Mouse (Mus musculus) ES-E14 (cell line): ENCODE results near the gene Dctn5. TPM values are rescaled to one million over a fixed set of nuclear protein-coding genes. Genes with fewer than 3 reads are reported as not detected.

Experiments used
- DNase-seq: peaks from one replicate; pipeline ENCODE4 v3.0.0-alpha.2; 2013; ENCODE audit warnings: low read depth, low spot score
- H3K27ac ChIP-seq: 2 replicates; pipeline ENCODE4 v1.5.1; 2012; ENCODE audit warnings: low read depth, mild to moderate bottlenecking, low read length, moderate library complexity, mixed read lengths; ENCODE audit not compliant: poor library complexity, insufficient read depth, severe bottlenecking
- H3K36me3 ChIP-seq: 2 replicates; pipeline ENCODE4 v1.6.1; 2012; ENCODE audit warnings: mild to moderate bottlenecking, low read length, moderate library complexity, mixed read lengths; ENCODE audit not compliant: control insufficient read depth, poor library complexity, insufficient read depth, severe bottlenecking
- H3K4me1 ChIP-seq, 2 experiments: fragments of 150-350 bp in 1 of 2; sonication (generic) in 1 of 2; 2 replicates each; pipeline ENCODE4 v1.6.1; 2012; ENCODE audit warnings: low read length in 2 of 2, mild to moderate bottlenecking in 1 of 2, mixed read lengths in 1 of 2; ENCODE audit not compliant: control insufficient read depth in 2 of 2, insufficient read depth in 2 of 2, poor library complexity in 1 of 2
- H3K4me3 ChIP-seq, 2 experiments: fragments of 150-350 bp in 1 of 2; sonication (generic) in 1 of 2; 2 replicates each; pipeline ENCODE4 v1.5.1; 2012; ENCODE audit warnings: low read length in 2 of 2, low read depth in 1 of 2, mild to moderate bottlenecking in 1 of 2, mixed read lengths in 1 of 2; ENCODE audit not compliant: insufficient read depth in 1 of 2, poor library complexity in 1 of 2, severe bottlenecking in 1 of 2
- H3K9ac ChIP-seq: 2 replicates; pipeline ENCODE4 v1.6.1; 2012; ENCODE audit warnings: low read depth, mild to moderate bottlenecking, low read length, mixed read lengths; ENCODE audit not compliant: poor library complexity, insufficient read depth, severe bottlenecking
- H3K9me3 ChIP-seq: fragments of 150-350 bp; sonication (generic); 2 replicates; pipeline ENCODE4 v1.6.1; 2012; ENCODE audit warnings: low read depth, mild to moderate bottlenecking, low read length; ENCODE audit not compliant: control insufficient read depth, insufficient read depth
- CHD2 ChIP-seq: IDR thresholded peaks from 2 replicates; pipeline ENCODE4 v1.6.1; 2014; ENCODE audit warnings: mild to moderate bottlenecking, low read depth, low read length, inconsistent platforms
- HCFC1 ChIP-seq: IDR thresholded peaks from 2 replicates; pipeline ENCODE4 v1.6.1; 2012; ENCODE audit warnings: low read length, inconsistent platforms, borderline replicate concordance; ENCODE audit not compliant: insufficient read depth
- MAFK ChIP-seq: IDR thresholded peaks from 2 replicates; pipeline ENCODE4 v1.6.1; 2014; ENCODE audit warnings: mild to moderate bottlenecking, low read depth, low read length, inconsistent platforms; ENCODE audit not compliant: insufficient read depth
- ZC3H11A ChIP-seq: IDR thresholded peaks from 2 replicates; pipeline ENCODE4 v1.6.1; 2012; ENCODE audit warnings: low read depth, mild to moderate bottlenecking, inconsistent platforms, low read length, borderline replicate concordance
- ZNF384 ChIP-seq: IDR thresholded peaks from 2 replicates; pipeline ENCODE4 v1.6.1; 2012; ENCODE audit warnings: low read depth, low read length, inconsistent platforms
- in situ Hi-C, 2 experiments: fragments of 600-800 bp; cut with MboI; formaldehyde crosslinking; loops; one replicate each; pipeline ENCODE4 v1.15.1; 2025; ENCODE audit warnings: low sequenced_read_pairs in 2 of 2, inconsistent platforms in 1 of 2; ENCODE audit not compliant: unreplicated experiment in 2 of 2
- total RNA-seq: library from RNA; depleted of rRNA; stranded (reverse); fragments of 300-350 nt; gene quantifications from 2 replicates; pipeline ENCODE4 v1.2.3, GENCODE M21; 2012

The Dctn5 gene
- total RNA-seq, 1 experiment = 46.0 TPM

DNA sequence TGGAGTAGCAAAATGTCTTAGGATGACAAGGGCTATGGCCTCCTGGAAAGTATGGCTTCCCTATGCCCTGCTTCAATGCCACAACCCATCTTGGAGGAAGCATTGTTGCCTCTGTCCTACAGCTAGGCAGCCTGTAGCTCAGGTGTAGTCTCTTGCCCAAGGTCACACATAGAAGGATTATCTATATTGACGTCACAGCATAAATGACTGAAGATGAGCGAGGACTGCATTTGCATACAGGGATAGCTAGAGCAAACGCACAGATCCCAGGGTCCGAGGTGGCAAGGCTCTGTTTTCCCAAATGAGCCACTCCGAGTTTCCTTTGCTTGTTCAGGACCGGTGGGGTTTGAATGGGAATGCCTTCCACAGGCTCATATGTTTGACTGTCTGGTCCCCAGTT, 37.9 kb downstream of the Dctn5 start:
- no peak for DNase-seq
- Histone ChIP-seq H3K27ac (no peak overlapping the region), H3K36me3 (peaks cover 48% of the 10 kb centered on the region), H3K9ac (no peak overlapping the region), H3K9me3 (no peaks in the 10 kb centered on the region), H3K4me1 (peaks cover 0 to 6% of the 10 kb centered on the region in 2 experiments; a peak in 1 of 4 replicates), H3K4me3 (no peak overlapping the region)
- in situ Hi-C loops = no loop called here
- TF ChIP-seq ZNF384 = no peak
- TF ChIP-seq ZC3H11A = no peak
- no peak for TF ChIP-seq HCFC1
- TF ChIP-seq CHD2 = no peak
- TF ChIP-seq MAFK = no peak

DNA sequence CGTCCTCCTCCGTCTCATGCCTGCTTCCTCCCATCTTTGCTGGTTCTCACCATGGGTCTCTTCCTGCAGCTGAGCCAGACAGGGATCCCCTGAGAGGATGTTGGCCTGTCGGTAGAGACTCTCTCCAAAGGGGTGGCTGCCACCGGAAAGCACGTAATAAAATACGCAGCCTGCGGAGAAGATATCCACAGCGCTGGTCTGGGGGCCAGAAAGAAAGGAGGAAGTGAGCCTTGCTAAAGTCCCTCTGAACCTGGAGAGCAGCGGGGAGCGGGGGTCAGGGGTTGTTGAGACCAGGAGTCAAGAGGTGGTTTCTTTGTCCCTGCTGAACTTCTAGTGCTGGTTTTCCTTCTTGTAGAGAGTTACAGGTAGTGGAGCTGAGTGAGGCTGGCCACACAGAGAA, 38.8 kb downstream of the Dctn5 start:
- H3K9me3 ChIP-seq = no peaks in the 10 kb centered on the region
- in situ Hi-C loops = no loop called here
- peaks cover 39% of the 10 kb centered on the region for H3K36me3 ChIP-seq
- no peak for DNase-seq
- H3K4me1 ChIP-seq = peaks cover 0 to 6% of the 10 kb centered on the region in 2 experiments; a peak in 1 of 4 replicates
- no peak overlapping the region for H3K4me3 ChIP-seq
- TF ChIP-seq ZNF384 (no peak), CHD2 (no peak), MAFK (no peak), ZC3H11A (no peak), HCFC1 (no peak)
- no peak overlapping the region; the same call in 1 of the 2 replicates for H3K27ac ChIP-seq
- no peak overlapping the region for H3K9ac ChIP-seq

DNA sequence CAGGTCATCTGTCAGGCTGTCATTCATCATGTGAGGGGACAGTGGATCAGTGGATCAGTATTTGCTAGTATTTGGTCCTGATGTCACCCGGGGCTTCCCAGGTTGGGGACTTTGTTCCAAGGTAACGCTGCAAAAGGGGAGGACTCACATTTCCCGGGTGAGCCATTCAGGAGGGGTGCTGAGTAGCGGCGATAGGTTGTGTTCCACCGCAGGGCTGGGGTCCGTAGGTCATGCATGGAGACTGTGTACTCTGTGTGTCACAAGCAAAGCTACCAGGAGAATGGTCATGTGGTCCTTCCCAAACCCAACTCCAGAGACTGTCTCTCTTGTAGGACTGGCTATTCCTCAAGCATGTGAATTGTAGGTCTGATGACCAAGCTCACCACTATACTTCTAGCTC, 47.9 kb downstream of the Dctn5 start:
- DNase-seq = no peak
- in situ Hi-C loops = no loop called here

DNA sequence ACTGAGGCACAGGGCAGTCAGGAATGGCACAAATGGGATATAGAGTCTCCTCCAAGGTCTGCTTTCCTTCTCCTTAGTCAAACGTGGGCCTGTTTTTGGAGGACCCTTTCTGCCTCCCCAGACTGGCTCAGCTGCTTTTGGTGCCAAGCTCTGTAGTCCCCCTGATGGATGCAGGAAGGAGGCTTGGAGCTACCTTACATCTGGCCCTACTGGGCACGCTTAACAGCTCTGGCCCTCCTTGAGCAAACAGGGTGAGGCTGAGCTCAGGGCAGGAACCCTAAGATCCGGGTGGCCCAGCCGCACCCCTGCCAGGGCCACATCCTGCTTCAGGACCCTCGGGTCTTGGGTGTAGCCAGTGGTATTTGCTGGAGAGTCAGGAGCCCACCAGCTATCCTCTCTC, 51.7 kb downstream of the Dctn5 start:
- peaks cover 0 to 4% of the 10 kb centered on the region in 2 experiments; a peak in 1 of 4 replicates for H3K4me1 ChIP-seq
- TF ChIP-seq ZNF384 = no peak
- no peak for TF ChIP-seq MAFK
- TF ChIP-seq CHD2 = no peak
- no peak for TF ChIP-seq ZC3H11A
- no peak for TF ChIP-seq HCFC1
- no peaks in the 10 kb centered on the region for H3K9me3 ChIP-seq
- H3K9ac ChIP-seq = no peak overlapping the region
- no peaks in the 10 kb centered on the region for H3K36me3 ChIP-seq
- no peak overlapping the region for H3K27ac ChIP-seq
- in situ Hi-C loops = no loop called here
- DNase-seq = no peak
- H3K4me3 ChIP-seq = no peak overlapping the region

More for the DNA sequence above, 47.9 kb downstream of the Dctn5 start:
- H3K4me1 ChIP-seq = peaks cover 0 to 2% of the 10 kb centered on the region in 2 experiments; a peak in 1 of 4 replicates
- no peaks in the 10 kb centered on the region for H3K9me3 ChIP-seq
- H3K4me3 ChIP-seq = no peak overlapping the region
- H3K36me3 ChIP-seq = no peaks in the 10 kb centered on the region
- TF ChIP-seq HCFC1 = no peak
- no peak for TF ChIP-seq MAFK
- TF ChIP-seq CHD2 = no peak
- TF ChIP-seq ZC3H11A = no peak
- TF ChIP-seq ZNF384 = no peak
- no peak overlapping the region for H3K27ac ChIP-seq
- H3K9ac ChIP-seq = no peak overlapping the region

DNA sequence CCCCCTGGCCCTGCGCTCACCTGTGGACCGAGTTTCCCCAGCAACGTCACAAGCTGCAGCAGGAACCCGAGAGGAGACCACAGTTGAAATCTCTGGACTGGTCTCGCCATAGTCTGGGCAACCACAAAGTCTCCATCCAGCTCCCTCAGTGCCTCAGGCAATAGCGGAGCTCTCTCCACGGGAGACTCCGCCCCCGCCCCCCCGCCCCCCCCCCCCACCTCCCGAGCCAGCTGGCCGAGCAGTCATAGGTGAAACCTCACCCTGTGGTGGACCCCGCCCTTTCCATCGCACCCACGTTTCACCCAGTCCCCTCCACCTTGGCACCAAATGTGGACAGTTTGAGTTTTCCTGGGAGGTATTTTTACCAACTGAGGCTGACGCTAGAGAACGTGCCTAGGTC, 53.2 kb downstream of the Dctn5 start, which contains the start of gene Ern2:
TSS of gene Ern2 (minus strand) at position 165 of the 400 bp plus-strand sequence.
- H3K4me1 ChIP-seq = peaks cover 0 to 7% of the 10 kb centered on the region in 2 experiments; a peak in 2 of 4 replicates
- H3K36me3 ChIP-seq = no peaks in the 10 kb centered on the region
- in situ Hi-C loops = no loop called here
- no peak within 1 kb of the TSS for H3K27ac ChIP-seq
- DNase-seq = no peak
- no peaks in the 10 kb centered on the region for H3K9me3 ChIP-seq
- TF ChIP-seq CHD2 = no peak
- no peak for TF ChIP-seq MAFK
- TF ChIP-seq ZC3H11A = no peak
- TF ChIP-seq HCFC1 = no peak
- no peak within 1 kb of the TSS for H3K9ac ChIP-seq
- H3K4me3 ChIP-seq = no peak within 1 kb of the TSS
